ENCODE assay signal across 16 mouse cellular contexts in genomic region chr12:21438750-21439394, GRCm38 (mm10). TPM values are rescaled to one million over a fixed set of nuclear protein-coding genes. Genes with fewer than 3 reads are reported as not detected.
A peak's percentile ranks its signal among the peaks of the same experiment; 100 is the strongest.
DNase-seq lines count a peak whose midpoint lies in the region; ATAC-seq and TF ChIP-seq lines count a peak whose summit lies in the region.
"Had no signal": no experiment of that assay in that cellular context is flagged by ENCODE, and none has a peak within 500 bp of the region (broad histone marks: within the 10 kb centered on the region; RNA-seq: fewer than 3 reads in every experiment).

No protein-coding gene starts in this region.

- intact Hi-C loops in left cerebral cortex, postnatal 4 days (cut with DNase I): no loop called here

- H3K27ac ChIP-seq in forebrain, postnatal 0 days (ENCODE audit: low read depth, low read length): peak overlapping the region; percentile 46; the same call in 1 of the 2 replicates
- H3K27ac ChIP-seq in forebrain, embryonic 14.5 days (ENCODE audit: low read depth, low read length): no peak overlapping the region
- H3K27ac ChIP-seq: embryonic facial prominence, embryonic 13.5 days had no signal

- no peaks in the 10 kb centered on the region for H3K36me3 ChIP-seq in forebrain, postnatal 0 days (ENCODE audit: insufficient read depth)
- no peaks in the 10 kb centered on the region for H3K36me3 ChIP-seq in forebrain, embryonic 14.5 days (ENCODE audit: control insufficient read depth, insufficient read depth, low read length)
- H3K36me3 ChIP-seq in E14TG2a.4 (ENCODE audit: insufficient read depth, low read length): no peaks in the 10 kb centered on the region
- H3K36me3 ChIP-seq: embryonic facial prominence, embryonic 13.5 days had no signal

- peak; percentile 60 for ATAC-seq in forebrain, postnatal 0 days
- ATAC-seq in forebrain, embryonic 14.5 days: no peak
- ATAC-seq: Patski had no signal

- no peak for DNase-seq in forebrain, postnatal 0 days
- DNase-seq in forebrain, embryonic 14.5 days (ENCODE audit: low spot score): no peak
- DNase-seq in brain, embryonic 14.5 days (ENCODE audit: low read depth): peak; percentile 18
- peak; percentile 11 to 54 for DNase-seq in kidney, postnatal 4 days
- no peak for DNase-seq in yolk sac, embryonic 10.5 days (ENCODE audit: low spot score)
- no peak for DNase-seq in frontal cortex, postnatal 10 days (ENCODE audit: low spot score in 2 of 2)
- no peak for DNase-seq in left cerebral cortex, postnatal 4 days
- DNase-seq: adrenal gland, postnatal 10 days; heart, postnatal 10 days; lung, adult 18-20 months; right cerebral cortex, adult 18-20 months; thymus, postnatal 36 days had no signal

- no peak for TF ChIP-seq POLR2A in brain, embryonic 14.5 days (IDR thresholded peaks at IDR 0.05; ENCODE audit: borderline replicate concordance, extremely low read depth, insufficient read depth, insufficient read length, poor library complexity, severe bottlenecking)

- H3K9ac ChIP-seq in forebrain, postnatal 0 days: no peak overlapping the region
- no peak overlapping the region for H3K9ac ChIP-seq in forebrain, embryonic 14.5 days (ENCODE audit: low read length)
- H3K9ac ChIP-seq: embryonic facial prominence, embryonic 13.5 days had no signal

- no peaks in the 10 kb centered on the region for H3K9me3 ChIP-seq in forebrain, postnatal 0 days (ENCODE audit: low read length)
- no peaks in the 10 kb centered on the region for H3K9me3 ChIP-seq in forebrain, embryonic 14.5 days (replicated peaks; ENCODE audit: control insufficient read depth, low read length)
- H3K9me3 ChIP-seq in E14TG2a.4 (ENCODE audit: low read length): no peaks in the 10 kb centered on the region
- H3K9me3 ChIP-seq: embryonic facial prominence, embryonic 13.5 days; megakaryocyte, embryonic 14.5 days had no signal

- 58% methylated on average over 4 of the region's 4 CpGs for WGBS in forebrain, postnatal 0 days
- 74% methylated on average over 4 of the region's 4 CpGs for WGBS in forebrain, embryonic 14.5 days

- H3K4me1 ChIP-seq in forebrain, postnatal 0 days (ENCODE audit: insufficient read depth): peaks cover 3% of the 10 kb centered on the region; the same call in 1 of the 2 replicates
- H3K4me1 ChIP-seq in forebrain, embryonic 14.5 days (ENCODE audit: control insufficient read depth, insufficient read depth, low read length): no peaks in the 10 kb centered on the region
- peaks cover 86% of the 10 kb centered on the region for H3K4me1 ChIP-seq in E14TG2a.4 (replicated peaks; ENCODE audit: low read depth, low read length)
- H3K4me1 ChIP-seq: embryonic facial prominence, embryonic 13.5 days; megakaryocyte, embryonic 14.5 days had no signal

- TF ChIP-seq CTCF in forebrain, postnatal 0 days (IDR thresholded peaks at IDR 0.05; ENCODE audit: low read depth): no peak
- no peak for TF ChIP-seq CTCF in E14TG2a.4 (conservative IDR thresholded peaks at IDR 0.05; ENCODE audit: low read length)
- TF ChIP-seq CTCF in brain, embryonic 14.5 days (IDR thresholded peaks at IDR 0.05; ENCODE audit: borderline replicate concordance, extremely low read depth, insufficient read depth, insufficient read length): no peak

- no peak overlapping the region for H3K4me3 ChIP-seq in forebrain, postnatal 0 days (ENCODE audit: low read depth, low read length)
- no peak overlapping the region for H3K4me3 ChIP-seq in forebrain, embryonic 14.5 days (ENCODE audit: low read depth, low read length)
- 0 out of 2 replicates have a peak overlapping the region, but pooled peaks have one; percentile 27 for H3K4me3 ChIP-seq in E14TG2a.4 (replicated peaks; ENCODE audit: low read length)
- H3K4me3 ChIP-seq: embryonic facial prominence, embryonic 13.5 days; megakaryocyte, embryonic 14.5 days had no signal

- H3K27me3 ChIP-seq in forebrain, postnatal 0 days (ENCODE audit: insufficient read depth, low read length): no peaks in the 10 kb centered on the region
- no peaks in the 10 kb centered on the region for H3K27me3 ChIP-seq in forebrain, embryonic 14.5 days (replicated peaks; ENCODE audit: control insufficient read depth, insufficient read depth, low read length)
- no peaks in the 10 kb centered on the region for H3K27me3 ChIP-seq in E14TG2a.4 (ENCODE audit: insufficient read depth, low read length)
- H3K27me3 ChIP-seq: embryonic facial prominence, embryonic 13.5 days; Patski had no signal

- H3K4me2 ChIP-seq in forebrain, postnatal 0 days (ENCODE audit: low read depth): no peak overlapping the region
- H3K4me2 ChIP-seq in forebrain, embryonic 14.5 days (ENCODE audit: low read length): no peak overlapping the region
- H3K4me2 ChIP-seq: embryonic facial prominence, embryonic 13.5 days had no signal

RNA-seq across cellular contexts. Expression of gene Ywhaq, which starts 21.4 kb away (rescaled TPM):
- total RNA-seq in forebrain, postnatal 0 days (2014; rRNA removed): 738 and 806 TPM in 2 replicates
- polyA plus RNA-seq in forebrain, postnatal 0 days (2015; fragmentation: Nextera tagmentation; extraction: Ambion mirVana): 1,123 and 1,188 TPM in 2 replicates
- polyA plus RNA-seq in forebrain, embryonic 14.5 days (2014; fragmentation: Nextera tagmentation; extraction: Ambion mirVana): 1,318 and 1,340 TPM in 2 replicates
- 440 and 488 TPM in 2 replicates for polyA plus RNA-seq in brain, embryonic 14.5 days (2012; rRNA removed)
- total RNA-seq in left cerebral cortex, postnatal 4 days (2021): 100 to 1,000 TPM; 657 to 673 TPM

Comparison
In these comparisons a context has a peak if more than half of its experiments do, and no peak if none do; other contexts are left out.
1. DNase-seq: peak in brain, embryonic 14.5 days (single experiment) and kidney, postnatal 4 days (2 of 2); none in forebrain, postnatal 0 days (single experiment), forebrain, embryonic 14.5 days (single experiment), yolk sac, embryonic 10.5 days (single experiment), frontal cortex, postnatal 10 days (0 of 2) and left cerebral cortex, postnatal 4 days (single experiment).